Mouse (Mus musculus): Measurements from ENCODE around the gene Trim40. TPM values are rescaled to one million over a fixed set of nuclear protein-coding genes. Genes with fewer than 3 reads are reported as not detected.

Trim40 gene
- total RNA-seq, 2 experiments from 2014 or later: not detected

GRCm38 (mm10) chr17:36844286-36844719, 45.6 kb downstream of the Trim40 start:
- intact Hi-C loops (cut with DNase I): no loop called here
- DNase-seq: no peak

DNA sequence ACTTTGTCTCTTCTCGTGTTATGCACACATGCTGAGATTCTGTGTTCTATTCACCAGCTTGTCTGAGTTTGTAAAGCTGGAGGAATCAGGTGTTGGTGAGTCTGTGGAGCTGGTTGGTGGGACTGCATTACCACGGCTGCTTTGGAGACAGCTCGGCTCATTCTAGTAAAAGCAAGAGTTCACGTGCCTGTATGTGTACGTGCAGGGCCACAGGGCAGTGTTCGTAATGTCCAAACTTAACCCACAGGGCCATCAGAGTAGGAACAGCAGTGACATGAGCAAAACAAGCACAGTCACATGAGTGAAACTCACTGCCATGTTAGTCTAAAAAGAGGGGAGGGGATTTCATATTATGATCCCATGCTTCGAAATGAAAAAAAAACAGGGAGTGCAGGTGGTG, 46.2 kb downstream of the Trim40 start:
- intact Hi-C loops (cut with DNase I): no loop called here
- DNase-seq: no peak

DNA sequence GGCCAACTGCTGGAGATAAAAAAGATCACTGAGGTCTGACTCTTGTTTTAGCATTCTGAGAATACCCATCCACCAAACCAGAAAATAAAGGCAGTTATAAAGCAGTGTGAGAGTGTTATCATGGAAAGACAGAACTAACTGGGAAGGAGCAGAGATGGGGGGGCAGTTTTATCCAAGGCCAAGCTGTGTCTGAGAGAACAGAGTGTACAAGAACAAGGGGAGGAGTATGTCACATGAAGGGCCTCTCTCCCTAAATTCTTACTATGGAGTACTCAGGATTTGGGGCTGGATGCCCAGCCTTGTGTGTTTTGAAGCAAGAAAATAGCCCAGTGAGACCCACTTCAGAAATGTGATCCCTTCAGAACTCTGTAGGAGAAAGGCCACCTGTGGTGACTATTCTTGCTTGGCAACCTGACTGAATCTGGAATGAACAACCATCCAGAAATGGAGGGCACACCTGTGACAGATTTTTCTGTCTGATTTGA, 48.9 kb downstream of the Trim40 start:
- DNase-seq: no peak
- intact Hi-C loops (cut with DNase I): no loop called here

GRCm38 (mm10) chr17:36839931-36840330, 50.0 kb downstream of the Trim40 start:
- no peak for DNase-seq
- intact Hi-C loops (cut with DNase I): no loop called here

DNA sequence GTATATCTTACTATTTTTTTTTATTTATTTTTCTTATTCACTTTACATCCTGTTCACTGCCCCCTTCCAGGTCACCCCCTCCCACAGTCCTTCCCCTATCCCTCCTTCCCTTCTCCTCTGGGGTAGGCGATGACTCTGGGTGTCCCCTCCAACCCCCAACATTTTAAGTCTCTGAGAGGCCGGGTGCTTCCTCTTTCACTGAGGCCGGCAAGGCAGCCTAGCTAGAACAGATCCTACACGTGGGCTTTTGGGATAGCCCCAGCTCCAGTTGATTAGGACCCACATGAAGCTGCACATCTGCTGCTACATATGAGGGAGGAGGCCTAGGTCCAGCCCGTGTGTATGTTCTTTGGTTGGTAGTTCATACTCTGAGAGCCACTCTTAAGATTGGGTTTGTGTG, 50.9 kb downstream of the Trim40 start:
- no peak for DNase-seq
- intact Hi-C loops (cut with DNase I): no loop called here

- intact Hi-C loops (cut with DNase I): no loop called here
Measured at GRCm38 (mm10) chr17:36836874-36837647, 52.9 kb downstream of the Trim40 start, which contains the start of gene Trim26. TSS of gene Trim26 (plus strand) at chr17:36837134.

DNA sequence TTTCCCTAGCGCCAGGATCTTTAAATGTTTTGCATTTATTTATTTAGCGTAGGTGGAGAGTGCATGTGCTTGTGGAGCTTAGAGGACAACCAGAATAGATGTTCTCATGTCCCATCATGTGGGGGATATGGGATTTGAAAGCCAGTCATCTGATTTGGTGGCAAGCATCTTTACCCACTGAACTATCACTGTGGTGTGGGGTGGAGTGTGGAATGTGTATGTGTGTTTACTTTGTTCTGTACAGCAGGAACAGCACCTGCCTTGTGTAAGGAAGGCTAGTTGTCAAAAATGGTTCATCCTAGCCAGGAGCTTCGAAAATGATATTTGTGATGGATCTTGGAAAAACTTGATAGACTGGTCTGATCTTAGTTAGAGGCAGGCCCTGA, 53.5 kb downstream of the Trim40 start:
- no peak for DNase-seq
- intact Hi-C loops (cut with DNase I): no loop called here

More at GRCm38 (mm10) chr17:36836874-36837647, 52.9 kb downstream of the Trim40 start, which contains the start of gene Trim26:
- DNase-seq: peak; percentile 95

GRCm38 (mm10) chr17:36835591-36836426, 54.1 kb downstream of the Trim40 start:
- peak; percentile 40 for DNase-seq
- intact Hi-C loops (cut with DNase I): no loop called here

DNA sequence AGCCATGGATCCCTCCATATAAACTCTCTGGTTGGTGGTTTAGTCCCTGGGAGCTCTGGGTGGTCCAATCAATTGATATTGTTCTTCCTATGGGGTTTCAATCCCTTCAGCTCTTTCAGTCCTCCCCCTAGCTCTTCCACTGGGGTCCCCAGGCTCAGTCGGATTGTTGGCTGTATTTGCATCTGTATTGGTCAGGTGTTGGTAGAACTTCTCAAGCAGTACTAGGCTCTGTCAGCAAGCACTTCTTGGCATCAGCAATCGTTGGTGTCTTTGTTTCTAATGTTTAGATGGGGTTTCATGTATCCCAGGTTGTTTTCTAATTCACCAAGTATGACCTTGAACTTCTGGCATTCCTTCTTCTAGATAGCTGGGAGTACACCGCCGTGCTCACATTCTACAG, 57.2 kb downstream of the Trim40 start:
- intact Hi-C loops (cut with DNase I): no loop called here
- DNase-seq: no peak

Other genes starting within 250 kb of the Trim40 start
- not detected for gene H2-M9, start 247.5 kb downstream of the Trim40 start, total RNA-seq (2021)
- not detected for gene H2-M1, start 217.9 kb downstream of the Trim40 start, total RNA-seq (2021)
- gene H2-M10.5, start 117.2 kb downstream of the Trim40 start, total RNA-seq (2021): not detected
- gene H2-M10.6, start 78.0 kb downstream of the Trim40 start, total RNA-seq (2021): not detected
- 10 to 100 TPM; 33.4 to 36.8 TPM for gene Trim26, start 53.0 kb downstream of the Trim40 start, total RNA-seq (2021)
- gene Trim15, start 22.9 kb downstream of the Trim40 start, total RNA-seq (2021): not detected
- gene Trim10, start 20.5 kb downstream of the Trim40 start, total RNA-seq (2021): not detected
- gene Trim31, start 8.0 kb upstream of the Trim40 start, total RNA-seq (2021): not detected
- gene Rnf39, start 52.8 kb upstream of the Trim40 start, total RNA-seq (2021): 1 to 10 TPM; 1.7 TPM
- gene Ppp1r11, start 61.6 kb upstream of the Trim40 start, total RNA-seq (2021): 10 to 100 TPM; 81.7 to 91.9 TPM
- gene Znrd1, start 68.4 kb upstream of the Trim40 start, total RNA-seq (2021): 10 to 100 TPM; 25.8 to 30.3 TPM
- gene Znrd1as, start 68.5 kb upstream of the Trim40 start, total RNA-seq (2021): 1 to 10 TPM; 2.3 to 4.5 TPM
- 1 to 10 TPM in 1 of 2 experiments, not detected in 1; 1.1 TPM for gene 2410137M14Rik, start 91.1 kb upstream of the Trim40 start, total RNA-seq (2021)
- gene H2-M5, start 99.4 kb upstream of the Trim40 start, total RNA-seq (2021): 1 to 10 TPM; 6.0 to 6.5 TPM
- gene Zfp57, start 111.0 kb upstream of the Trim40 start, total RNA-seq (2021): 100 to 1,000 TPM; 218 to 227 TPM
- gene Mog, start 133.3 kb upstream of the Trim40 start, total RNA-seq (2021): under 1 TPM in 1 of 2 experiments, not detected in 1; 0.20 TPM
- 100 to 1,000 TPM; 430 to 482 TPM for gene Gabbr1, start 155.8 kb upstream of the Trim40 start, total RNA-seq (2021)
- gene Olfr90, start 198.4 kb upstream of the Trim40 start, total RNA-seq (2021): not detected
- gene Olfr91, start 208.2 kb upstream of the Trim40 start, total RNA-seq (2021): not detected
- gene Olfr92, start 230.0 kb upstream of the Trim40 start, total RNA-seq (2021): not detected